Mouse (Mus musculus): ENCODE data around the gene Prcp. TPM values are rescaled to one million over a fixed set of nuclear protein-coding genes. Genes with fewer than 3 reads are reported as not detected.

Gene Prcp
- total and polyA plus RNA-seq, 3 experiments = 40.3 to 48.4 TPM; not detected in 1

- Histone ChIP-seq H3K4me3 (ENCODE audit: control insufficient read depth in 1 of 2, insufficient read depth in 1 of 2, low read depth in 2 of 2, low read length in 2 of 2) (no peak overlapping the region), H3K4me1 (ENCODE audit: control insufficient read depth in 1 of 2, insufficient read depth in 2 of 2, low read length in 2 of 2) (no peaks in the 10 kb centered on the region), H3K79me2 (ENCODE audit: control insufficient read depth, insufficient read depth, low read length, poor library complexity) (no peaks in the 10 kb centered on the region), H3K36me3 (ENCODE audit: control insufficient read depth in 1 of 2, insufficient read depth in 2 of 2, low read length in 2 of 2) (no peaks in the 10 kb centered on the region), H3K27ac (ENCODE audit: control insufficient read depth, low read depth, low read length) (no peak overlapping the region), H3K9ac (ENCODE audit: control insufficient read depth, low read depth, low read length, poor library complexity, severe bottlenecking) (no peak overlapping the region), H3K27me3 (ENCODE audit: control insufficient read depth in 1 of 2, insufficient read depth in 2 of 2, low read length in 2 of 2) (no peaks in the 10 kb centered on the region), H3K9me3 (replicated peaks; ENCODE audit: insufficient read depth, low read length) (no peaks in the 10 kb centered on the region)
- no peak for DNase-seq (ENCODE audit: low read depth, low spot score)
- TF ChIP-seq ETS1 (IDR thresholded peaks at IDR 0.05; ENCODE audit: low read depth, low read length) (no peak), ZC3H11A (IDR thresholded peaks at IDR 0.05; ENCODE audit: low read depth, low read length) (no peak), TAL1 (IDR thresholded peaks at IDR 0.05; ENCODE audit: low read length) (no peak), SMC3 (IDR thresholded peaks at IDR 0.05; ENCODE audit: low read depth, low read length) (no peak), MYB (IDR thresholded peaks at IDR 0.05; ENCODE audit: low read depth, low read length) (no peak), ZMIZ1 (IDR thresholded peaks at IDR 0.05; ENCODE audit: low read depth, low read length) (no peak), TCF12 (IDR thresholded peaks at IDR 0.05; ENCODE audit: low read depth, low read length) (no peak), NRF1 (IDR thresholded peaks at IDR 0.05; ENCODE audit: insufficient read depth, low read depth, low read length, poor library complexity, severe bottlenecking) (no peak), ZNF384 (IDR thresholded peaks at IDR 0.05; ENCODE audit: low read depth, low read length) (no peak), MXI1 (IDR thresholded peaks at IDR 0.05; ENCODE audit: low read depth, low read length) (no peak), MAFK (IDR thresholded peaks at IDR 0.05; ENCODE audit: borderline replicate concordance, low read depth, low read length) (no peak)
Observed at GRCm38 (mm10) chr7:92939776-92940175, 65.5 kb downstream of the Prcp start.

- Histone ChIP-seq H3K27me3 (ENCODE audit: control insufficient read depth in 1 of 2, insufficient read depth in 2 of 2, low read length in 2 of 2) (no peaks in the 10 kb centered on the region; a peak in 1 of 4 replicates), H3K27ac (ENCODE audit: control insufficient read depth, low read depth, low read length) (no peak overlapping the region), H3K4me1 (ENCODE audit: control insufficient read depth in 1 of 2, insufficient read depth in 2 of 2, low read length in 2 of 2) (no peaks in the 10 kb centered on the region), H3K9me3 (replicated peaks; ENCODE audit: insufficient read depth, low read length) (no peaks in the 10 kb centered on the region), H3K36me3 (ENCODE audit: control insufficient read depth in 1 of 2, insufficient read depth in 2 of 2, low read length in 2 of 2) (no peaks in the 10 kb centered on the region), H3K79me2 (ENCODE audit: control insufficient read depth, insufficient read depth, low read length, poor library complexity) (no peaks in the 10 kb centered on the region), H3K9ac (ENCODE audit: control insufficient read depth, low read depth, low read length, poor library complexity, severe bottlenecking) (no peak overlapping the region), H3K4me3 (ENCODE audit: control insufficient read depth in 1 of 2, insufficient read depth in 1 of 2, low read depth in 2 of 2, low read length in 2 of 2) (no peak overlapping the region)
- no peak for DNase-seq (ENCODE audit: low read depth, low spot score)
- TF ChIP-seq SIN3A (IDR thresholded peaks at IDR 0.05; ENCODE audit: low read length) = no peak
- TF ChIP-seq CHD2 (IDR thresholded peaks at IDR 0.05; ENCODE audit: low read length) = no peak
- no peak for TF ChIP-seq TAL1 (IDR thresholded peaks at IDR 0.05; ENCODE audit: low read length)
- no peak for TF ChIP-seq RAD21 (IDR thresholded peaks at IDR 0.05; ENCODE audit: low read depth, low read length)
- no peak for TF ChIP-seq CTCF (IDR thresholded peaks at IDR 0.05 in 2 of 3, conservative IDR thresholded peaks at IDR 0.05 in 1 of 3; ENCODE audit: control insufficient read depth in 1 of 3, insufficient read depth in 1 of 3, low read depth in 2 of 3, low read length in 3 of 3, poor library complexity in 1 of 3, severe bottlenecking in 1 of 3)
- TF ChIP-seq ETS1 (IDR thresholded peaks at IDR 0.05; ENCODE audit: low read depth, low read length) = no peak
- TF ChIP-seq TCF12 (IDR thresholded peaks at IDR 0.05; ENCODE audit: low read depth, low read length) = no peak
- TF ChIP-seq GABPA (IDR thresholded peaks at IDR 0.05; ENCODE audit: low read depth, low read length) = no peak
- no peak for TF ChIP-seq UBTF (IDR thresholded peaks at IDR 0.05; ENCODE audit: borderline replicate concordance, insufficient read depth, low read depth, low read length)
- TF ChIP-seq CHD1 (IDR thresholded peaks at IDR 0.05; ENCODE audit: low read depth, low read length) = no peak
- TF ChIP-seq POLR2AphosphoS5 (IDR thresholded peaks at IDR 0.05; ENCODE audit: borderline replicate concordance, low read depth, low read length) = no peak
- no peak for TF ChIP-seq USF1 (IDR thresholded peaks at IDR 0.05; ENCODE audit: low read depth, low read length)
- no peak for TF ChIP-seq BHLHE40 (IDR thresholded peaks at IDR 0.05; ENCODE audit: borderline replicate concordance, low read depth, low read length)
Observed at GRCm38 (mm10) chr7:92950775-92951174, 76.5 kb downstream of the Prcp start.
